Mouse (Mus musculus): ENCODE measurements around the gene Mcrip2. TPM values are rescaled to one million over a fixed set of nuclear protein-coding genes. Genes with fewer than 3 reads are reported as not detected.

The Mcrip2 gene
- total RNA-seq (2021) = 100 to 1,000 TPM; 261 to 270 TPM

- intact Hi-C loops (cut with DNase I) = loop anchor here (5.0 kb wide), 1 partner anchor 36 kb away; the partner anchor contains the start of gene Stub1
- peak; percentile 76 for DNase-seq (ENCODE audit: low spot score)
Observed at GRCm38 (mm10) chr17:25868601-25869191, at the start of gene Mcrip2. Gene Mcrip2 (minus strand): TSS chr17:25868764.

- intact Hi-C loops (cut with DNase I) = no loop called here
- no peak for DNase-seq (ENCODE audit: low spot score)
Observed at GRCm38 (mm10) chr17:25918037-25918750, 49.6 kb upstream of the Mcrip2 start.

GRCm38 (mm10) chr17:25916931-25917647 is 48.5 kb upstream of the Mcrip2 start:
- DNase-seq (ENCODE audit: low spot score) = no peak
- intact Hi-C loops (cut with DNase I) = no loop called here

- intact Hi-C loops (cut with DNase I) = no loop called here
- no peak for DNase-seq (ENCODE audit: low spot score)
Observed at GRCm38 (mm10) chr17:25914295-25914694, 45.7 kb upstream of the Mcrip2 start.

- no peak for DNase-seq (ENCODE audit: low spot score)
- intact Hi-C loops (cut with DNase I) = loop anchor here (2.0 kb wide), 1 partner anchor 19 kb away; no protein-coding TSS in a partner anchor
Observed at GRCm38 (mm10) chr17:25913877-25914275, 45.3 kb upstream of the Mcrip2 start.

- intact Hi-C loops (cut with DNase I) = loop anchor here (2.0 kb wide), 1 partner anchor 19 kb away; no protein-coding TSS in a partner anchor
- no peak for DNase-seq (ENCODE audit: low spot score)
Observed at GRCm38 (mm10) chr17:25913186-25913876, 44.8 kb upstream of the Mcrip2 start.

GRCm38 (mm10) chr17:25911816-25912215 is 43.3 kb upstream of the Mcrip2 start:
- intact Hi-C loops (cut with DNase I) = loop anchor here (2.0 kb wide), 1 partner anchor 17 kb away; no protein-coding TSS in a partner anchor

GRCm38 (mm10) chr17:25907640-25908039 is 39.1 kb upstream of the Mcrip2 start:
- DNase-seq (ENCODE audit: low spot score) = no peak
- intact Hi-C loops (cut with DNase I) = no loop called here

More at GRCm38 (mm10) chr17:25911816-25912215, 43.3 kb upstream of the Mcrip2 start:
- DNase-seq (ENCODE audit: low spot score) = no peak

GRCm38 (mm10) chr17:25903061-25903460 is 34.5 kb upstream of the Mcrip2 start:
- no peak for DNase-seq (ENCODE audit: low spot score)
- intact Hi-C loops (cut with DNase I) = no loop called here

- no peak for DNase-seq (ENCODE audit: low spot score)
- intact Hi-C loops (cut with DNase I) = no loop called here
Observed at GRCm38 (mm10) chr17:25900193-25900592, 31.6 kb upstream of the Mcrip2 start.

- intact Hi-C loops (cut with DNase I) = loop anchor here (2.0 to 10.0 kb wide), 2 partner anchors 17 to 49 kb away; partner anchors contain the start of genes Nhlrc4 and Pigq
Observed at GRCm38 (mm10) chr17:25895891-25896290, 27.3 kb upstream of the Mcrip2 start.

GRCm38 (mm10) chr17:25895415-25895814 is 26.9 kb upstream of the Mcrip2 start:
- intact Hi-C loops (cut with DNase I) = loop anchor here (2.0 to 10.0 kb wide), 2 partner anchors 17 to 49 kb away; partner anchors contain the start of genes Nhlrc4 and Pigq
- no peak for DNase-seq (ENCODE audit: low spot score)

More at GRCm38 (mm10) chr17:25895891-25896290, 27.3 kb upstream of the Mcrip2 start:
- no peak for DNase-seq (ENCODE audit: low spot score)

GRCm38 (mm10) chr17:25893975-25894617 is 25.5 kb upstream of the Mcrip2 start:
- no peak for DNase-seq (ENCODE audit: low spot score)
- intact Hi-C loops (cut with DNase I) = loop anchor here (1.0 to 10.0 kb wide), 5 partner anchors 19 to 198 kb away; partner anchors contain the start of genes Decr2, Nhlrc4 and Pigq

- intact Hi-C loops (cut with DNase I) = no loop called here
Observed at GRCm38 (mm10) chr17:25888837-25889236, 20.3 kb upstream of the Mcrip2 start.

GRCm38 (mm10) chr17:25887467-25887866 is 18.9 kb upstream of the Mcrip2 start:
- DNase-seq (ENCODE audit: low spot score) = no peak
- intact Hi-C loops (cut with DNase I) = no loop called here

More at GRCm38 (mm10) chr17:25888837-25889236, 20.3 kb upstream of the Mcrip2 start:
- no peak for DNase-seq (ENCODE audit: low spot score)

GRCm38 (mm10) chr17:25886806-25887205 is 18.2 kb upstream of the Mcrip2 start:
- intact Hi-C loops (cut with DNase I) = no loop called here
- DNase-seq (ENCODE audit: low spot score) = no peak

GRCm38 (mm10) chr17:25885636-25886035 is 17.1 kb upstream of the Mcrip2 start:
- DNase-seq (ENCODE audit: low spot score) = no peak
- intact Hi-C loops (cut with DNase I) = no loop called here

GRCm38 (mm10) chr17:25883824-25884223 is 15.3 kb upstream of the Mcrip2 start:
- intact Hi-C loops (cut with DNase I) = no loop called here
- DNase-seq (ENCODE audit: low spot score) = no peak

GRCm38 (mm10) chr17:25883268-25883667 is 14.7 kb upstream of the Mcrip2 start:
- intact Hi-C loops (cut with DNase I) = no loop called here
- no peak for DNase-seq (ENCODE audit: low spot score)
